Mouse (Mus musculus) ES-CJ7 (cell line): ENCODE measurements at regions not wholly inside any gene's neighbourhood (a gene's known extent, or its start where the extent isn't known, plus 50 kb on each side); places are given as distances from the start of the nearest gene placed in this dataset.
"Not testable (repeated sequence)": the region's sequence is repeated elsewhere in the genome, so short reads cannot be mapped to it uniquely, and the experiment has no call there.

ENCODE experiments used
- DNase-seq: peaks from one replicate; pipeline ENCODE4 v3.0.0; 2011; ENCODE audit warnings: low read depth, low spot score

- DNase-seq, result peak; percentile 14
These were observed 419.7 kb downstream of the Nova1 start for GRCm38 (mm10) chr12:46398875-46399652.

DNA sequence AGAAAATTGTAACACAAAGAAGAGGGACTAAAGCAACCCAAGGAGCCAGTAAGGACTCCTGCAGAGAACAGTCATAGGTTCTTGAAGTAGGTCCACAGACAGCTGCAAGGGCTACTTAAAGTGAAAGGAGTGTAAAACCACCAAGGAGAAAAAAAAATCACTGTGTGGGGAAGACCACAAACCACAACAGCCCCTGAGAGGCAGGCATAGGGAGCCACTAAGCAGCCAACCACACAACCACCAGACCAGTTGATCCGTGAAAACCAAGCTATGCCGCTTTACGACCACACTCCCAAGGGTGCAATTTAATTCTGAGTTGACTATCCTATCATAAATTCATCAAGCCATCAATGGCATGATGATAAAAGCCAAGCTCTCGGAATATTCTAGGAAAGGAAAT, 423.5 kb downstream of the Nova1 start:
- no peak for DNase-seq

DNA sequence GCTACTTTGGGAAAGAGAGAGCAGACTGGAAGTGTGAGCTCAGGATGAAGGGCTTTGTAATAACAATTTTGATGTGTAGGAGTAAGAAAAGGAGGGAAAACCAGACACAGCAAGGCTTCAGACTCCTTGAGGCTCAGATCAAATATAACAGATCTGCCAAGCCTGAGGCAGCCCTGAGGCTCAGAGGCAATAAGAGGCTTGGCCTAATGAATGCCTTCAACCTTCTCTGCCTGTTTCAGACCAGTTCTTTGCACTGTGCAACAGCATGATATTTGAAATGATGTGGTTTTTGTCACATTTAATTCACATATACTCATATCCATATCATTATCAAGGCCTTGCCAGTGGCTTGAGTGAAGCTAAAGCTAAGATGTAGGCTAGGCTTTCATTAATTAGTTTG, 425.0 kb downstream of the Nova1 start:
- no peak for DNase-seq

GRCm38 (mm10) chr12:46378914-46379313, 439.8 kb downstream of the Nova1 start:
- DNase-seq, result no peak

DNA sequence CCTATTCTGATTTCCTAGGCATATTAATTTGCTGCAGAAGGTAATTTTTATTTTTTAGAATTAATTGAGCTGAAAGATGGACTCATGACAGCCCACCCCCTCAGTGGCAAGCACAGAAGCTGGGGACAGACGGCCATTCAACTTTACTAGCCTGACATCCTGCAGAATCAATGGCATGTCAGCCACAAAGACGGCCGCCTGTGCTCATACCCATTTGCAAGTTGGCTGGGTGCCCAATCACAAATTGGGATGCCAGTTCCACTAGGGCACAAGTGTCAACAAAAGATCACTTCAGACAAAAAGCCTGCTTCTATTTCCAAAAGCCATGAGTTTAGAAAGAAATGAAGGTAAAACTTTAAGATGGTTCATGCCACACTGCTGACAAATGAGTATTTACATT, 447.0 kb downstream of the Nova1 start:
- no peak for DNase-seq

DNA sequence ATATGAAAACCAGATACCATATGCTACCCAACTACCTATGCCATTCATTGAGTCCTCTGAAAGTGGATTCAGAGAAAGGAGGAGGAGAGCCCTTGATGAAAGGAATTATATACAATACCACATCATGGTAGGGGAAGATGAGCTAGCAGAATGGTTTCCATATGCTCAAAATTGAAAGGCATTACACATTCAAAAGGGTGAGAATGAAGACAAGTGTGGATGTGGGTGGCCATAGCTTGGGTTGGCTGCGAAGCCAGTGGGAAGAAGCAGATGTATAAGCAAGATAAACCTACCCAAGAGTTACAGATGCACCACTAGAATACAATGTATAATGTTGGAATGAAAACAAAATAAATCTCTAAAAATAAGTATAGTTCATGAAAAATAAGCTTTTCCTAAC, 485.4 kb downstream of the Nova1 start:
- no peak for DNase-seq

DNA sequence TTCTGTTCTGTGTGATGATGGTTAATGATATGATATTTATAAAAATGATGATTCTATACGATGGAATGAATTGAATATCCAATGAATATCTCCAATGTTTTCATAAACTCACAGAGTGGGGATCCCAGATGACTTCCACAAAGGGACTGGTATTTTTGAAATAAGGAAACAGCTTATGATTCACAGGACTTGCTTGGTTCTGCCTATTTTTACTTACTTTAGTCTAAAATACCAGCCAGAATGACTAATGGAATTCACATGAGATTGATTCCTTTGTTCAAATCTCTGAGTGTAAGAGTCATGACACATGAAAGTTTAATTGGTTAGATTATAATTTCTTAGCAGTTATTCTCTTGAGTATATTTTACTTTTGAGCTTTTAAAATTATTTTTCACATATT, 490.9 kb downstream of the Nova1 start:
- DNase-seq, result no peak

DNA sequence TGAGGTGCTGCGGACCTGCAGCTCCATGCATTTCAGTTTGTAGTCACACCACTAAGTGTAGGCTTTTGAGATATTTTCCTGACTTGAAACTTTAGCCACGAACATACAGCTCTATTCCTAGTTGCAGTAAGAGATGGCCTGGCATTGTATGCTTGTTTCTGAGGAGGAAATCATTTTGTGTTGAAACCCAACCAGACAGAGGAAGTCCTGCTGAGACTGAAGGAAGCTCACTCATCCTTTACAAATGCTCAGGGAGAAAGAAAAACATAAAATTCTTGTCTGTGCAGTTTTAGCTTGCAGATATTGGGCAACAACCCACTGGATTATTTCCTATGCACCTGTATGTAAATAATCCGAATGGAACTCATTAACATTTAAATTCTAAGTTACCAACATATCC, 495.5 kb downstream of the Nova1 start:
- DNase-seq, result no peak

GRCm38 (mm10) chr12:46303136-46303797, 515.5 kb downstream of the Nova1 start:
- DNase-seq, result no peak

DNA sequence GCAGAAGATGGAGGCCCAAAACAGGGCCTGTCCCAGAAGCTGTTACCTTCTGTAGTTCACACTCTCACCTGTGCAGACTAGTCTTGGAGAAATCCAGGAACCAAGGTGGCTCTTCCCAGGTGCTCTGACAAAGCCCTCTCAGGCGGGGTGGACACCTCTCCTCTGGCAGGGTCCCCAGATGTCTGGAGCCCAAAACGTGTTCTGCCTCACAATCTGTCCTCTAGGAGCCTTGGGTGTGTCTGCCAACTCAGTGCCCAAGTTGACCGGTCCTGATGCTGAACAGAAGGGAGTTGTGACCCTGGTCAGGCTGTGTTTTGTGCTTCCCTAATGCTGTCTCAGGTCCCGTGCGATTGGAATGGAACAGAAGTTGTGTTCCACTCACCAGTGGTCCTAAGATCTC, 519.8 kb downstream of the Nova1 start:
- no peak for DNase-seq

DNA sequence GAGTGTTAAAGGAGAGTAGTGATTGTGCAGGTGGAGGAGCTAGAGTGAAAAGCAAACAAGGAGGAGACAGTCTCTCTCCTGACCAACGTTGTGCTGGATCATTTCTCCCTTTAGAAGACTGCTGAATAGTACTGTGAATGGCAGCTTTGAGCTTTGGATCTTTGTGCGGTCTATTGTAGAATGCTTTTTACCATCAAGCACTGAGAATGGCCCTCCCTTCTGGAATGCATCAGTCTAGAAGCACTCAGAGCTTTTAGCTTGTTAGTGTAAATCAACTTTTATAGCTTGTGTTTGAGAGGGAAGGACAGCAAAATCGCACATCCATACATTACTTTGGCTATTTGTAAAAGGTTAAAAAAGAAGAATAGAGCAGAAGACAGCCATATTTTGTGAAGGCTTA, 534.2 kb downstream of the Nova1 start:
- no peak for DNase-seq

GRCm38 (mm10) chr12:46248402-46249018, 570.2 kb downstream of the Nova1 start:
- DNase-seq, result no peak

- no peak for DNase-seq
These were observed 573.8 kb downstream of the Nova1 start for GRCm38 (mm10) chr12:46244925-46245324.

- no peak for DNase-seq
These were observed 586.4 kb downstream of the Nova1 start for GRCm38 (mm10) chr12:46232359-46232758.

- DNase-seq, result not testable (repeated sequence)
These were observed 603.4 kb downstream of the Nova1 start for GRCm38 (mm10) chr12:46215328-46215727.

DNA sequence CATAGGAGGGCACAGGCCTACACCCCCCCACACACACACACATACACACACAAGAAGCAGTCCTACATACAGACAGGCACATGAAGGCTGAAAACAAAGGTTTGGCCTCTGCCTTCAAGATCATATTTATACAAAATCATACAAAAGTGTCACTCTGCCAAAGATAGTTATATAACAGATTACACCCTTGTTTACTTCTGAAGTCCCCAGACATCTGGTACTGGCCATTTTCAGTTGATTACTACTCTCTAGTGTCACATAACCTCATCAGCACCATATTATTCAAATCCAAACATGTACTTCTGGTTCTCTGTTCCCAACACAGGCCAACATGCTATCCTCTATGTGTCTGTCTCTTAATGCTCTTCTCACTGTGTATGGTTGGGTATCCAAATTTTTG, 619.7 kb downstream of the Nova1 start:
- DNase-seq, result no peak

DNA sequence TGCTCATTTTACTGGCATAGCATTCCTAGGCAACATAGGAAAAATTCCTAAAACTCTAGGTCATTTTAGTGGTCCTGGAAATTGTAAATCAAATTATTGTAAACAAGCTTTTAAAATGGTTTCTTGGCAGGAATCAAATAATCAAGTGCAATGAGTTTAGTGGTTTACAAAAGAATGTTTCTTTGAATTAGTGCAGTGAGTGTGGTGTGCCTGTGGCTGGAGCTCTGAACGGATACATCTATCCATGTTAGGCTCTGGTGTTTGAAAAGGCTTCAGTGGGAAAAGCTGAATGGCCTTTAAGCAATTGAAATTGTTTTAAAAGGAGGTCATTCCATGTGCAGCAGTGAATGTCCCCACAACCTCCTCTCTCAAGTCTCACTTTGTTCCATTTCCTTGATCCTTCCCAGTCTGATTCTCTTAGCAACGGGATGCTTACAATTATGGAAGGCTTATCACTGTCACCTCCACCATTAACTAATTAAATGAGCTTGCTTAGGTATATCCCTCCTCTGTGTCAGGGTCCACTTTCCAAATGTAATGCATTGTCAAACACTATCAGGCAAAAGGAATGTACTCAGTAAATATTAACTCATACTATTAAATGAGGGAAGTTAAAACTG, 621.1 kb downstream of the Nova1 start:
- DNase-seq, result no peak

DNA sequence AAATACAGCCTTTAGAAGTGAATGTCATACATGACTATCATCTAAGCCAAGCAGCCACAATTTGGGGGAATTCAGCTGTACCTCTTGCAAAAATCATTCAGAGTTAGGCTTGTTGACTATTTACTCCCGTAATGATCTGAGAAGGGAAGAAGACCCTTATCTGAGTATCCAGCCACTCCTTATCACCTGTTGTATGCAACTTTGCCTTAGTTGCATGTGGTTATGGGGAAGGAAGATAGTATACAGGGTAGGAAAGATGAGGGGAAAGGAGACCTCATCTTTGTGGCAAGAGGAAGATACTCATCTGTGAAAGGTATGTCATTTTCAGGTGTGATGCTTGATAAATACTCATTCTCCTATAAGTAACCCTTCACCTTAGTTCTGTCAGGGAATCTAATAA, 624.6 kb downstream of the Nova1 start:
- DNase-seq, result no peak
